Mouse (Mus musculus) kidney, postnatal 4 days (tissue): ENCODE results near the gene Clcf1.

ENCODE experiments used
- DNase-seq, 2 experiments: peaks; one replicate each; pipeline ENCODE4 v3.0.0; 2021; ENCODE audit warnings: mixed read lengths in 2 of 2

The Clcf1 gene

DNA sequence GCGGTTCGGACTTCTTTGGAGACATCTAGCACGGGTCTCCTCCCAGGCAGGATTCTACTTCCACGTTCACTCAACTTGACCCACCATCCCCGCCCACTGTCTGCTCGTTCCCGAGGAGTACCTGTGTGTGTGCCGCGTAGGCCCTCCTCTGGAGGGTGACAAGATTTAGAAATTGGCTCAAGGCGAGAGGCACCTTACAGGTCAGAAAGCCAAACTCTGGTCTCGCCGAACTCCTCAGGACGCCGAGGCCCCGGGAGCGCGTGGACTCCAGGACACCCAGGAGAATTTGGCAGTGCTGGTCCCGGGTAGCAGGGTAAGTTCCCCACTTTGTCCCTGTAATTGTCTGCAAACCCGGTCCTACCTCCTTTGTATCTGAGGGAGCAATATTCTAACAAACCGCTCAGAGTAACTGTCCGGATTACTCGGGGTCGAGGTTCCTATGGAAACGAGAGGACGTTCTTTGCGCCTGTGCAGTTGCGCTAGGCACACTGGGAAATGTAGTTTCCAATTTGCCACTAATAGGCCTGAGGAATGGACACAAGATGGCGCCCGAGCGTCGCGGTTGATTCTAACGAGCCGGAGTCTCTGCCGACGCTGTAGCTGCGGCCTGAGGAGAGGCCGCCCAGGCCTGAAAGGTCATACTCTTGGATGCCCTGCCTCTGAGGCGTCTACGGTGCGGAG is 43.3 kb downstream of the Clcf1 start:
- DNase-seq = peak; percentile 96 to 97

DNA sequence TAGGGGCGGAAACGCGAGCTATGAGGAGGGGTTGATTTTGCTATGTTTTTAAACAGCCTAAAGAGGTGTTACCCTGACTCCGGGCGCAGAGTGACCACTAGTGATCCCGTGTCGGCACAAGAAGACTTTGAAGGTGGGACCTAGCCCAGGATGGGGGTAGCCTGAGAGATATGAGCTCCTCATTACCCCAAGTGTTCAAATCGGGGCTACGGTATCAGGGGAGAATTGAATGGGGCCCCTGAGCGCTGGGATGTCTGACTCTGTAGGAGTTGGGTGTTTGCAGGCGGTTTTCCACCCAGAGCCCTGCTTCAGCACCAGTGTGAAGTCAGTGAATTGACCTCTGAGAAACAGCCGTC is 43.8 kb downstream of the Clcf1 start:
- DNase-seq = no peak

DNA sequence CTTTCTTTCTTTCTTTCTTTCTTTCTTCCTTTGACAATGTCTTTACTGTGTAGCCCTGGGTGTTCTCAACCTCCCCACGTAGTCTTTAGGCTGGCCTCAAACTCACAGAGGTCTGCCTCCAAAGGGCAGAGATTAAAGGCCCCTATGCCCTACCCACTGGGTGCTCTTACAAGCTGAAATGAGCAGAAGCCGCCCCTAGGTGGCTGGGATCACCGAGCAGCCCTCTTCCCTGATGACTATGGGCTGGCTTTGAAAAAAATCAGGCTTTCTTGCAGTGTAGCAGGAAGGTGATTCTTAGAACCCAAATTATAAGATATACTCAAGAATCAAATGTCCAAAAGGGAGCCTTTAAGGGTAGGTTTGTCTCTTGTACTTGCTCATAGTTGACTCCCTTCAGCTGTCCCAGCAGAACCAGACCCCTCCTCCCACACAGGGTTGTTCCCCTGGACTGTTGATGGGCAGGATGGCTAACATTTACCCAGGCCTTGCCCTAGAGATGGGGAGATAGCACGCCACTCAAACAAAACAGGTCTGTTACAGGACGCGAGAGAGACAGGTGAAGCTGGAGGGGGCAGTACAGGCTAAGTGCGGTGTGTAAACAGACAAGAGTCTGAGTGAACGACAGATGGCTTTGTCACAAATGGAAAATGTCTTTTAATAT is 47.1 kb downstream of the Clcf1 start:
- peak; percentile 33 to 57 for DNase-seq

DNA sequence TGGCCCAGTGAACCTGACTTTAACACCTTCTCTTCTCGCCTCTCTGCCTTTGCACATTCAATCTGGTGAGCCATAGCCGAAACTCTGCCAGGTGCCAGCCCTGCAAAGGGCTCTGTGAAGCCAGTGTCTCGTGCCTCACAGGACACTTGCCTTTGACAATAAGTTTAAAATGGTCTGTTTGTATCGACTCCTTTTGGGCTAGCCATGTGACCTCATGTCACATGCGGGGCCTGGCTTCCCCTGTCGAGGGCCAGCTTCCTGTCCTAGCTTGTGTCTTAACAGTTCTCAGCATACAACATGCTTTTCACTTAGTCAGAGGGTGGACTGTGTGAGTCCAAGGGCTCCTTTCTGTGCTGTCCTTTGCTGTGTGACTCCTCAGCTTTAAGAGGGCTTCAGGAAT is 48.7 kb downstream of the Clcf1 start:
- DNase-seq = no peak

DNA sequence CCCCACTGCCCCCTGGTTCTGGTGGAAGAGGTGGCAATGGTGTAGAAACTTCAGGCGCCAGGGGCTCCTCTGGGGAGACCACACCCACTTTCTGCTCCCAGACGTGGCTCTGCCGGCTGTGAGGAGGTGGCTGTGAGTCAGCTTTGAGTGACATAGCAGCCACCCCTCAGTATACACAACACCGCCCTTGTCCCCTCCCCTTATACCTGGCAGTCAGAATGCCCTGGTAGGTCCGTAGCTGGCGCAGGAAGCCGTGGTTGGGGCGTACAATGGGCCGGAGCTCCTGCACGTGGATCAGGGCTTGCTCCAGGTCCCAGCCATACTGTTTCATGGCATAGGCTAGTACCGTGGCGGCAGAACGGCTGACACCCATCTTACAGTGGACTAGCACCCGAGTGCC is 49.7 kb downstream of the Clcf1 start:
- no peak for DNase-seq

DNA sequence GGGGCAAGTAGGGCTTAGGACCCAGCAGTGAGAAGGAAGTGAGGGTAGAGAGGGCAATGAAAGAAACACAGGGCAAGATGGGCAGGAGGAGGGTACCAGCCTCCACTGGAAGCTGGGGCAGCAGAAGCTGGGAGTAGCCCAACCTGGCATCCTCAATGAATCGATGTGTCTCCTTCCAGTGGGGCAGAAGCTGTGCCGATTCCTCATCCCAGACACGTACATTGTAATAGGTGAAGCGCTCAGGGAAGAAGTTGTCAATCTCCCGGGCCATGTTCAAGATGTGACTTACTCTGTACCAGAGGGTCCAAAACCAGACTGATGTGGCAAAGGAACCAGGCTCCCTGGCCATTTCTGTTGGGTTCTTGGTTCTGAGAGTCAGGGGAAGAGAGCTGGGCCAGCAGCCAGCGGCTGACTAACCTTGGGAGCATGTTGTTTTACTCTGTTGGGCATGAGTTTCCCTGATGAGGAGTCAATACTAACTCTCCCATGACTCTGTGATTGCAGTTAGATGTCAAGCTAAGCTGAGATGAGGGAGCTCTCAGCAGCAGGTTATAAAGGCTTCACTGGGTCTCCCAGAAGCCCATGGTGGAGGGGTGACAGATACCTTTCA is 50.2 kb downstream of the Clcf1 start:
- DNase-seq = no peak

DNA sequence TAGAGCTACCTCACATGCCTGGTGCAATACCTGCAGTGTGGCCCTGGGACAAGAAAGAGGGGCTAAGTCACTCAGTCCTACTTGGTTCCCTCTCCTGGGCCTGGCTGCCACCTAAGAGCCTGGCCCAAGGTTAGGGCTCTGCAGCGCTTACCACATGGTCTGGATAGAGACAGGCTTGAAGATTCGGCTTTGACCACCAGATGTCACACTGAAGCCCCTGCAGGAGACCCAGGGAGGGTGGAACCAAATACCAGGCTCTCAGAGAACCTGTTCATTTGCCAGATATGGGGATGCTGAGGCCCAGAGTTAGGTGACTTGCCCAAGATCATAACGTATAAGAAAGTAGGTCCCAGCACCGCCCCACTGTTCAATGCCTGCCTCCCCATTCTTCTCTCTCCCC is 51.9 kb downstream of the Clcf1 start:
- DNase-seq = no peak

DNA sequence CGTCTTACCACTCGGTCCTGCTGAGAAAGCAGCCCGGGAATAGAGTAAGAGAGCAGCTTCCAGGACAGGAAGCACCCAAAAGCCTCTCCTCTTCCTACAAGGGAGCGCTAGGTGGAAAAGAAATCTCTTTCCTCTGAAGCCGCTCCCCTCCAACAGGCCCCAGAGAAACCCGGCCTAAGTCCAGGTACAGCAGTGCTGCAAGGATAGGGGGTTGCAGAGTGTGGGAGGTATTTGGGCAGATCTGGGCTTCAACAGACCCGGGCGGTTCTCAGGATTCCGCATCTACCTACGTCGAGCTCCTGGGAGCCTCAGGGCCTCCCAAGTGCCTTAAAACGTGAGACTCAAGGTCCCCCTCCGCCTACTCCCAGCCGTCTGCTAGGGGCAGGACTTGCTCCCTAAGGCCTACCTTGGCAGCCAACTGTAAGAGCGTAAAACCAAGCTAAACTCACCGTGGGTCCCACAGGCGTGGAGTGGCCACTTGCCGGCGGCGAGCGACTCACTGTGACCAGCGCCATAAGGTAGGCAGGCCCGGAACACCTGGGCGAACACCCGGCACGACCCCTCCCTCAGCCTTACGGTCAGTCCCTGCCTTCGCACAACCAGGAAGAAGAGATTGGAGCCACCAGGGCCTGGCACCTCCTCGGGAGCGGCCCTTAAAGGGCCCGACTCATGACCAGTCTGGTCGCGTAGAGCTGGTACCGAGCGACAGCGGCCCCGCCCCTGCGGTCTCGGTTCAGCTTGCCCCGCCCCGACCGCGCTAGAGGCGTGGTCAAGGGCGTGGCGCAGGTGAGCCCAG is 54.7 kb downstream of the Clcf1 start, which contains the start of gene Ssh3:
Ssh3 (minus strand) TSS at position 615 of the 796 bp plus-strand sequence.
- peak; percentile 84 to 91 for DNase-seq

DNA sequence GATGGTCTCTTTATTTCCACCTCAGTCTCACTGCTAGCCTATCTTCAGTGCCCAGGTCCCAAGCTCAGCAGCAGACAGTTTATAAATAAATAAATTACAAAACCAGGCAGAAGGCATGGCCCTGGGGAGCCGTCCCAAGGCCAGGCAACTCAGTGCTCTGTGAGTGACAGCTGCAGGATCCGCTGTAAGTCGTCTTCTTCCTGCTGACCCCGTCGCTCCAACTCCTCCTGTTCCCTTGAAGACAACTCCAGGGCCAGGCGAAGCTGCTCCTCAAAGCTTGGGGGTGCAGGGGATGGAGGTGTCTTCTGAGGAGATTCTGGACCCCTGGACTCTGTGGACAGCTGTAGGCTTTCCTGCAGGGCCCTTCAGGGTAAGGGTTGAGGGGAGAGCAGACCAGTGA is 56.1 kb downstream of the Clcf1 start:
- no peak for DNase-seq

DNA sequence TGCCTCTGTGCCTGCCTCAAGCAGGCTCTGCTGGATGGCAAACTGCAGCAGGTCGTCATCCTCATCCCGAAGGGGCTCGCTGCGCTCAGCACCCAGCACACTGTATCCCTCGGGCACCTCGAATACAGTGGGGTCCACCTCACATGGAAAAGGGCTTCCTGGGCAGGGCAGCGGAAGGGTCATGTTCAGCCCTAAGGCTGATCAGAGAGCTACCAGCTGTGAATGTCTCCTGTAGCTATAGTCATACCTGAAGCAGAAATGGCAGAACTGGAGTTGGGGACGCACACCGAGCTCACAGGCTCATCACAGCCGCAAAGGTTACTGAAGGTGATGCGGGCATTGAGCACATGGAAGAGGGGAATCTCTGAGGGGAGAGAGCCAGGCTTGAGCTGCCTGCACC is 56.9 kb downstream of the Clcf1 start:
- DNase-seq = no peak
